Mouse (Mus musculus): ENCODE measurements around the gene Tmem63a. TPM values are rescaled to one million over a fixed set of nuclear protein-coding genes. Genes with fewer than 3 reads are reported as not detected.
"Not testable (repeated sequence)": the region's sequence is repeated elsewhere in the genome, so short reads cannot be mapped to it uniquely, and the experiment has no call there.

Gene Tmem63a
- 10.0 and 12.1 TPM in 2 replicates for polyA plus RNA-seq (2015; fragmentation: Nextera tagmentation; extraction: Ambion mirVana)

GRCm38 (mm10) chr1:180942166-180943031 is at the start of gene Tmem63a:
Tmem63a (plus strand) TSS chr1:180942344.
- peak; percentile 63 for ATAC-seq (replicated peaks; ENCODE audit: insufficient number of reproducible peaks, insufficient read depth, low FRiP score, low read depth)
- H3K27ac ChIP-seq: peak within 1 kb of the TSS; percentile 89
- H3K4me1 ChIP-seq (replicated peaks): peaks cover 48% of the 10 kb centered on the region
- WGBS: under 1% methylated on average over 73 of the region's 73 CpGs
- peak within 1 kb of the TSS; percentile 78 for H3K9ac ChIP-seq
- H3K4me3 ChIP-seq: peak within 1 kb of the TSS; percentile 85
- H3K4me2 ChIP-seq: peak within 1 kb of the TSS; percentile 95
- peaks cover 8% of the 10 kb centered on the region; the same call in 1 of the 2 replicates for H3K27me3 ChIP-seq
- no peaks in the 10 kb centered on the region for H3K9me3 ChIP-seq (replicated peaks)
- peaks cover under 1% of the 10 kb centered on the region; the same call in 1 of the 2 replicates for H3K36me3 ChIP-seq

- Histone ChIP-seq H3K4me2 (no peak within 1 kb of the TSS), H3K27ac (no peak within 1 kb of the TSS), H3K4me3 (no peak within 1 kb of the TSS), H3K9me3 (replicated peaks) (no peaks in the 10 kb centered on the region), H3K9ac (no peak within 1 kb of the TSS), H3K27me3 (peaks cover 36% of the 10 kb centered on the region), H3K36me3 (no peaks in the 10 kb centered on the region), H3K4me1 (replicated peaks) (peaks cover 14% of the 10 kb centered on the region)
- 43% methylated on average over 10 of the region's 10 CpGs for WGBS
- ATAC-seq (replicated peaks; ENCODE audit: insufficient number of reproducible peaks, insufficient read depth, low FRiP score, low read depth): no peak
These were observed 49.3 kb upstream of the Tmem63a start, which contains the start of gene Lefty2 for GRCm38 (mm10) chr1:180892808-180893207. Lefty2 (plus strand) TSS chr1:180893108.

- not testable (repeated sequence) for H3K36me3 ChIP-seq; H3K9ac ChIP-seq; H3K9me3 ChIP-seq (replicated peaks); ATAC-seq (replicated peaks; ENCODE audit: insufficient number of reproducible peaks, insufficient read depth, low FRiP score, low read depth); H3K27ac ChIP-seq; H3K4me1 ChIP-seq (replicated peaks)
- peaks cover 36% of the 10 kb centered on the region for H3K27me3 ChIP-seq
- peak overlapping the region; percentile 18 for H3K4me3 ChIP-seq
- 6% methylated on average over 51 of the region's 51 CpGs for WGBS
- H3K4me2 ChIP-seq: peak overlapping the region; percentile 53
These were observed 47.8 kb upstream of the Tmem63a start for GRCm38 (mm10) chr1:180894088-180894987.

GRCm38 (mm10) chr1:180901107-180901506 is 41.0 kb upstream of the Tmem63a start:
- Histone ChIP-seq H3K4me3 (no peak overlapping the region), H3K27ac (no peak overlapping the region), H3K9me3 (replicated peaks) (no peaks in the 10 kb centered on the region), H3K36me3 (peaks cover 2% of the 10 kb centered on the region; the same call in 1 of the 2 replicates), H3K4me1 (replicated peaks) (peaks cover 15% of the 10 kb centered on the region), H3K27me3 (no peaks in the 10 kb centered on the region), H3K4me2 (no peak overlapping the region), H3K9ac (no peak overlapping the region)
- 1% methylated on average over 4 of the region's 4 CpGs for WGBS
- ATAC-seq (replicated peaks; ENCODE audit: insufficient number of reproducible peaks, insufficient read depth, low FRiP score, low read depth): no peak

GRCm38 (mm10) chr1:180902915-180903314 is 39.2 kb upstream of the Tmem63a start:
- ATAC-seq (replicated peaks; ENCODE audit: insufficient number of reproducible peaks, insufficient read depth, low FRiP score, low read depth): no peak

GRCm38 (mm10) chr1:180903666-180904038 is 38.5 kb upstream of the Tmem63a start:
- Histone ChIP-seq H3K4me1 (replicated peaks) (peaks cover 15% of the 10 kb centered on the region), H3K9me3 (replicated peaks) (no peaks in the 10 kb centered on the region), H3K36me3 (peaks cover 24% of the 10 kb centered on the region), H3K27me3 (no peaks in the 10 kb centered on the region), H3K27ac (peak overlapping the region; percentile 66), H3K4me3 (peak overlapping the region; percentile 81), H3K4me2 (peak overlapping the region; percentile 84), H3K9ac (peak overlapping the region; percentile 44)
- WGBS: 36% methylated on average over 10 of the region's 10 CpGs
- ATAC-seq (replicated peaks; ENCODE audit: insufficient number of reproducible peaks, insufficient read depth, low FRiP score, low read depth): no peak

More at GRCm38 (mm10) chr1:180902915-180903314, 39.2 kb upstream of the Tmem63a start:
- Histone ChIP-seq H3K27ac (no peak overlapping the region), H3K4me2 (no peak overlapping the region), H3K4me3 (no peak overlapping the region), H3K27me3 (no peaks in the 10 kb centered on the region), H3K9me3 (replicated peaks) (no peaks in the 10 kb centered on the region), H3K4me1 (replicated peaks) (peaks cover 15% of the 10 kb centered on the region), H3K36me3 (peaks cover 19% of the 10 kb centered on the region), H3K9ac (no peak overlapping the region)
- 30% methylated on average over 5 of the region's 5 CpGs for WGBS

- peaks cover 24% of the 10 kb centered on the region for H3K36me3 ChIP-seq
- H3K9ac ChIP-seq: peak within 1 kb of the TSS; percentile 84
- H3K27ac ChIP-seq: peak within 1 kb of the TSS; percentile 74
- peaks cover 15% of the 10 kb centered on the region for H3K4me1 ChIP-seq (replicated peaks)
- peak within 1 kb of the TSS; percentile 81 for H3K4me3 ChIP-seq
- peak; percentile 99 for ATAC-seq (replicated peaks; ENCODE audit: insufficient number of reproducible peaks, insufficient read depth, low FRiP score, low read depth)
- under 1% methylated on average over 52 of the region's 52 CpGs for WGBS
- no peaks in the 10 kb centered on the region for H3K27me3 ChIP-seq
- peak within 1 kb of the TSS; percentile 84 for H3K4me2 ChIP-seq
- no peaks in the 10 kb centered on the region for H3K9me3 ChIP-seq (replicated peaks)
These were observed 37.9 kb upstream of the Tmem63a start, which contains the start of gene Pycr2 for GRCm38 (mm10) chr1:180904039-180904814. Pycr2 (plus strand) TSS chr1:180904293.

GRCm38 (mm10) chr1:180904815-180905080 is 37.4 kb upstream of the Tmem63a start:
- peak overlapping the region; percentile 84 for H3K9ac ChIP-seq
- no peaks in the 10 kb centered on the region for H3K9me3 ChIP-seq (replicated peaks)
- H3K4me2 ChIP-seq: peak overlapping the region; percentile 84
- peak overlapping the region; percentile 81 for H3K4me3 ChIP-seq
- 3% methylated on average over 5 of the region's 5 CpGs for WGBS
- no peak for ATAC-seq (replicated peaks; ENCODE audit: insufficient number of reproducible peaks, insufficient read depth, low FRiP score, low read depth)
- peaks cover 15% of the 10 kb centered on the region for H3K4me1 ChIP-seq (replicated peaks)
- no peaks in the 10 kb centered on the region for H3K27me3 ChIP-seq
- peaks cover 24% of the 10 kb centered on the region for H3K36me3 ChIP-seq
- H3K27ac ChIP-seq: peak overlapping the region; percentile 74; the same call in 1 of the 2 replicates

- peaks cover 15% of the 10 kb centered on the region for H3K4me1 ChIP-seq (replicated peaks)
- peak overlapping the region; percentile 84 for H3K4me2 ChIP-seq
- WGBS: 66% methylated on average over 6 of the region's 6 CpGs
- no peak overlapping the region; the same call in 1 of the 2 replicates for H3K9ac ChIP-seq
- no peak overlapping the region for H3K27ac ChIP-seq
- H3K4me3 ChIP-seq: peak overlapping the region; percentile 14; the same call in 1 of the 2 replicates
- H3K36me3 ChIP-seq: peaks cover 24% of the 10 kb centered on the region
- H3K9me3 ChIP-seq (replicated peaks): no peaks in the 10 kb centered on the region
- ATAC-seq (replicated peaks; ENCODE audit: insufficient number of reproducible peaks, insufficient read depth, low FRiP score, low read depth): no peak
- no peaks in the 10 kb centered on the region for H3K27me3 ChIP-seq
These were observed 36.8 kb upstream of the Tmem63a start for GRCm38 (mm10) chr1:180905307-180905706.

GRCm38 (mm10) chr1:180905876-180906275 is 36.3 kb upstream of the Tmem63a start:
- Histone ChIP-seq H3K9me3 (replicated peaks) (no peaks in the 10 kb centered on the region), H3K27me3 (no peaks in the 10 kb centered on the region), H3K36me3 (peaks cover 24% of the 10 kb centered on the region), H3K4me3 (no peak overlapping the region), H3K4me1 (replicated peaks) (peaks cover 15% of the 10 kb centered on the region), H3K4me2 (peak overlapping the region; percentile 84; the same call in 1 of the 2 replicates), H3K9ac (no peak overlapping the region), H3K27ac (no peak overlapping the region)
- no peak for ATAC-seq (replicated peaks; ENCODE audit: insufficient number of reproducible peaks, insufficient read depth, low FRiP score, low read depth)
- 93% methylated on average over 17 of the region's 17 CpGs for WGBS
